Mouse (Mus musculus) kidney, embryonic 14.5 days (tissue): ENCODE results near the gene G6pc3. TPM values are rescaled to one million over a fixed set of nuclear protein-coding genes. Genes with fewer than 3 reads are reported as not detected.

Experiments used
- ATAC-seq: fragments of 200-750 bp; cut with Nextera tagmentation; 2 replicates; pipeline ENCODE4 v1.8.0; 2017; ENCODE audit warnings: moderate number of reproducible peaks, mild to moderate bottlenecking, moderate TSS enrichment, moderate library complexity; ENCODE audit not compliant: low FRiP score, low TSS enrichment
- H3K27ac ChIP-seq: fragments of 300-500 bp; sonication (generic); 2 replicates; pipeline ENCODE4 v1.5.1; 2014; ENCODE audit warnings: low read depth, mild to moderate bottlenecking, low read length, moderate library complexity, mixed read lengths
- H3K27me3 ChIP-seq: fragments of 300-500 bp; sonication (generic); 2 replicates; pipeline ENCODE4 v1.6.1; 2014; ENCODE audit warnings: mild to moderate bottlenecking, low read length; ENCODE audit not compliant: control insufficient read depth, insufficient read depth
- H3K36me3 ChIP-seq: fragments of 300-500 bp; sonication (generic); 2 replicates; pipeline ENCODE4 v1.6.1; 2014; ENCODE audit warnings: low read length, mixed read lengths; ENCODE audit not compliant: control insufficient read depth, insufficient read depth
- H3K4me1 ChIP-seq: fragments of 300-500 bp; sonication (generic); 2 replicates; pipeline ENCODE4 v1.6.1; 2014; ENCODE audit warnings: low read length, mixed read lengths; ENCODE audit not compliant: control insufficient read depth, insufficient read depth
- H3K4me2 ChIP-seq: fragments of 300-500 bp; sonication (generic); replicated peaks from 2 replicates; pipeline ENCODE4 v1.6.1; 2014; ENCODE audit warnings: low read depth, mild to moderate bottlenecking, low read length
- H3K4me3 ChIP-seq: fragments of 300-500 bp; sonication (generic); 2 replicates; pipeline ENCODE4 v1.5.1; 2014; ENCODE audit warnings: mild to moderate bottlenecking, low read length
- H3K9ac ChIP-seq: fragments of 300-500 bp; sonication (generic); 2 replicates; pipeline ENCODE4 v1.6.1; 2014; ENCODE audit warnings: low read depth, mild to moderate bottlenecking, low read length, moderate library complexity
- H3K9me3 ChIP-seq: fragments of 300-500 bp; sonication (generic); 2 replicates; pipeline ENCODE4 v1.6.1; 2016; ENCODE audit warnings: low read length; ENCODE audit not compliant: control insufficient read depth
- WGBS: fragments of 180-500 bp; shearing (Covaris S2); extraction: QIAGEN DNeasy Blood & Tissue Kit; methylation state at CpG from one replicate; pipeline ENCODE4 v1.1.7; 2014; 5-methylcytosine and 5-hydroxymethylcytosine counted together
- polyA plus RNA-seq: library from polyadenylated mRNA; unstranded; fragments of >200 nt; fragmentation: Nextera tagmentation; extraction: Ambion mirVana; gene quantifications from 2 replicates; pipeline ENCODE4 v1.2.1, GENCODE M21; 2014

G6pc3 gene
- polyA plus RNA-seq, 1 experiment from 2014 or later: 42.5 TPM

GRCm38 (mm10) chr11:102214430-102215156 is 25.2 kb downstream of the G6pc3 start:
- Histone ChIP-seq H3K27ac (peak overlapping the region; percentile 48; the same call in 1 of the 2 replicates), H3K36me3 (no peaks in the 10 kb centered on the region), H3K27me3 (no peaks in the 10 kb centered on the region), H3K4me1 (peaks cover 79% of the 10 kb centered on the region), H3K4me2 (peak overlapping the region; percentile 8; the same call in 1 of the 2 replicates), H3K4me3 (no peak overlapping the region), H3K9me3 (no peaks in the 10 kb centered on the region), H3K9ac (no peak overlapping the region)
- WGBS: 27% methylated on average over 10 of the region's 10 CpGs
- peak; percentile 34 for ATAC-seq

GRCm38 (mm10) chr11:102215511-102215910 is 26.1 kb downstream of the G6pc3 start:
- no peaks in the 10 kb centered on the region for H3K36me3 ChIP-seq
- peaks cover 80% of the 10 kb centered on the region for H3K4me1 ChIP-seq
- ATAC-seq: no peak
- 0 out of 2 replicates have a peak overlapping the region, but pooled peaks have one; percentile 15 for H3K27ac ChIP-seq
- no peak overlapping the region for H3K4me3 ChIP-seq
- H3K9me3 ChIP-seq: no peaks in the 10 kb centered on the region
- no peak overlapping the region for H3K4me2 ChIP-seq
- H3K9ac ChIP-seq: no peak overlapping the region
- H3K27me3 ChIP-seq: no peaks in the 10 kb centered on the region
- 60% methylated on average over 11 of the region's 11 CpGs for WGBS

- 46% methylated on average over 12 of the region's 12 CpGs for WGBS
- Histone ChIP-seq H3K4me1 (peaks cover 75% of the 10 kb centered on the region), H3K4me2 (no peak overlapping the region; the same call in 1 of the 2 replicates), H3K27me3 (no peaks in the 10 kb centered on the region), H3K27ac (0 out of 2 replicates have a peak overlapping the region, but pooled peaks have one; percentile 15), H3K4me3 (no peak overlapping the region), H3K9me3 (no peaks in the 10 kb centered on the region), H3K9ac (no peak overlapping the region), H3K36me3 (no peaks in the 10 kb centered on the region; the same call in 1 of the 2 replicates)
- no peak for ATAC-seq
These were observed 26.9 kb downstream of the G6pc3 start for GRCm38 (mm10) chr11:102216056-102216885.

GRCm38 (mm10) chr11:102216886-102217240 is 27.4 kb downstream of the G6pc3 start:
- H3K36me3 ChIP-seq: no peaks in the 10 kb centered on the region; the same call in 1 of the 2 replicates
- H3K9me3 ChIP-seq: no peaks in the 10 kb centered on the region
- no peak overlapping the region for H3K9ac ChIP-seq
- no peak overlapping the region for H3K4me2 ChIP-seq
- H3K27me3 ChIP-seq: no peaks in the 10 kb centered on the region
- 0 out of 2 replicates have a peak overlapping the region, but pooled peaks have one; percentile 1 for H3K27ac ChIP-seq
- WGBS: 67% methylated on average over 5 of the region's 5 CpGs
- H3K4me3 ChIP-seq: no peak overlapping the region
- peaks cover 73% of the 10 kb centered on the region for H3K4me1 ChIP-seq
- no peak for ATAC-seq

- no peak for ATAC-seq
- no peak overlapping the region for H3K9ac ChIP-seq
- no peaks in the 10 kb centered on the region; the same call in 1 of the 2 replicates for H3K36me3 ChIP-seq
- H3K27me3 ChIP-seq: no peaks in the 10 kb centered on the region
- WGBS: 83% methylated on average over 5 of the region's 6 CpGs
- no peak overlapping the region for H3K4me3 ChIP-seq
- no peak overlapping the region for H3K27ac ChIP-seq
- H3K9me3 ChIP-seq: no peaks in the 10 kb centered on the region
- H3K4me2 ChIP-seq: peak overlapping the region; percentile 56
- peaks cover 76% of the 10 kb centered on the region for H3K4me1 ChIP-seq
These were observed 28.0 kb downstream of the G6pc3 start for GRCm38 (mm10) chr11:102217396-102217795.

GRCm38 (mm10) chr11:102217876-102218430 is 28.5 kb downstream of the G6pc3 start:
- no peaks in the 10 kb centered on the region; the same call in 1 of the 2 replicates for H3K36me3 ChIP-seq
- peak overlapping the region; percentile 32 for H3K4me3 ChIP-seq
- ATAC-seq: no peak
- peak overlapping the region; percentile 49 for H3K9ac ChIP-seq
- H3K4me1 ChIP-seq: peaks cover 78% of the 10 kb centered on the region
- 63% methylated on average over 7 of the region's 7 CpGs for WGBS
- no peaks in the 10 kb centered on the region for H3K9me3 ChIP-seq
- peak overlapping the region; percentile 62; the same call in 1 of the 2 replicates for H3K27ac ChIP-seq
- no peaks in the 10 kb centered on the region for H3K27me3 ChIP-seq
- peak overlapping the region; percentile 56 for H3K4me2 ChIP-seq

- Histone ChIP-seq H3K4me3 (peak overlapping the region; percentile 32), H3K36me3 (no peaks in the 10 kb centered on the region; the same call in 1 of the 2 replicates), H3K27me3 (no peaks in the 10 kb centered on the region), H3K4me2 (peak overlapping the region; percentile 56), H3K4me1 (peaks cover 73% of the 10 kb centered on the region), H3K9ac (peak overlapping the region; percentile 49; the same call in 1 of the 2 replicates), H3K27ac (peak overlapping the region; percentile 68), H3K9me3 (no peaks in the 10 kb centered on the region)
- 1% methylated on average over 10 of the region's 10 CpGs for WGBS
- peak; percentile 82 for ATAC-seq
These were observed 29.4 kb downstream of the G6pc3 start for GRCm38 (mm10) chr11:102218783-102219182.

- ATAC-seq: no peak
- Histone ChIP-seq H3K9ac (peak overlapping the region; percentile 32; the same call in 1 of the 2 replicates), H3K36me3 (no peaks in the 10 kb centered on the region; the same call in 1 of the 2 replicates), H3K27ac (peak overlapping the region; percentile 68), H3K9me3 (no peaks in the 10 kb centered on the region), H3K4me3 (no peak overlapping the region), H3K4me2 (peak overlapping the region; percentile 56), H3K27me3 (no peaks in the 10 kb centered on the region), H3K4me1 (peaks cover 67% of the 10 kb centered on the region)
- WGBS: 62% methylated on average over 14 of the region's 14 CpGs
These were observed 30.0 kb downstream of the G6pc3 start for GRCm38 (mm10) chr11:102219247-102219993.
